Mouse (Mus musculus): Measurements from ENCODE around the gene Proser2. TPM values are rescaled to one million over a fixed set of nuclear protein-coding genes. Genes with fewer than 3 reads are reported as not detected.

Gene Proser2
- polyA plus RNA-seq, 1 experiment = not detected

GRCm38 (mm10) chr2:6140572-6141161 is 10.7 kb upstream of the Proser2 start:
- H3K27ac ChIP-seq (ENCODE audit: insufficient read depth, low read depth, low read length) = no peak overlapping the region
- no peak overlapping the region for H3K4me3 ChIP-seq (ENCODE audit: insufficient read depth, low read length)
- H3K4me1 ChIP-seq (ENCODE audit: control insufficient read depth, insufficient read depth, low read length) = no peaks in the 10 kb centered on the region
- TF ChIP-seq CTCF (IDR thresholded peaks at IDR 0.05; ENCODE audit: low read depth, low read length) (no peak), POLR2A (IDR thresholded peaks at IDR 0.05; ENCODE audit: borderline replicate concordance, low read depth, low read length) (no peak)

- no peak for TF ChIP-seq POLR2A (IDR thresholded peaks at IDR 0.05; ENCODE audit: borderline replicate concordance, low read depth, low read length)
- no peak for TF ChIP-seq CTCF (IDR thresholded peaks at IDR 0.05; ENCODE audit: low read depth, low read length)
- Histone ChIP-seq H3K4me1 (ENCODE audit: control insufficient read depth, insufficient read depth, low read length) (no peaks in the 10 kb centered on the region), H3K27ac (ENCODE audit: insufficient read depth, low read depth, low read length) (no peak overlapping the region), H3K4me3 (ENCODE audit: insufficient read depth, low read length) (no peak overlapping the region)
Observed at GRCm38 (mm10) chr2:6133871-6134270, 3.9 kb upstream of the Proser2 start.

- Histone ChIP-seq H3K27ac (ENCODE audit: insufficient read depth, low read depth, low read length) (no peak overlapping the region), H3K4me1 (ENCODE audit: control insufficient read depth, insufficient read depth, low read length) (no peaks in the 10 kb centered on the region), H3K4me3 (ENCODE audit: insufficient read depth, low read length) (no peak overlapping the region)
- no peak for TF ChIP-seq CTCF (IDR thresholded peaks at IDR 0.05; ENCODE audit: low read depth, low read length)
- TF ChIP-seq POLR2A (IDR thresholded peaks at IDR 0.05; ENCODE audit: borderline replicate concordance, low read depth, low read length) = no peak
Observed at GRCm38 (mm10) chr2:6128881-6129280, 1.1 kb downstream of the Proser2 start.

- TF ChIP-seq CTCF (IDR thresholded peaks at IDR 0.05; ENCODE audit: low read depth, low read length) (no peak), POLR2A (IDR thresholded peaks at IDR 0.05; ENCODE audit: borderline replicate concordance, low read depth, low read length) (no peak)
- no peaks in the 10 kb centered on the region for H3K4me1 ChIP-seq (ENCODE audit: control insufficient read depth, insufficient read depth, low read length)
- H3K4me3 ChIP-seq (ENCODE audit: insufficient read depth, low read length) = no peak overlapping the region
- H3K27ac ChIP-seq (ENCODE audit: insufficient read depth, low read depth, low read length) = no peak overlapping the region
Observed at GRCm38 (mm10) chr2:6128136-6128805, 1.7 kb downstream of the Proser2 start.

GRCm38 (mm10) chr2:6123046-6123445 is 7.0 kb downstream of the Proser2 start:
- Histone ChIP-seq H3K4me3 (ENCODE audit: insufficient read depth, low read length) (no peak overlapping the region), H3K27ac (ENCODE audit: insufficient read depth, low read depth, low read length) (no peak overlapping the region), H3K4me1 (ENCODE audit: control insufficient read depth, insufficient read depth, low read length) (no peaks in the 10 kb centered on the region)
- TF ChIP-seq POLR2A (IDR thresholded peaks at IDR 0.05; ENCODE audit: borderline replicate concordance, low read depth, low read length) (no peak), CTCF (IDR thresholded peaks at IDR 0.05; ENCODE audit: low read depth, low read length) (no peak)

GRCm38 (mm10) chr2:6121091-6121490 is 8.9 kb downstream of the Proser2 start:
- no peak overlapping the region for H3K4me3 ChIP-seq (ENCODE audit: insufficient read depth, low read length)
- H3K4me1 ChIP-seq (ENCODE audit: control insufficient read depth, insufficient read depth, low read length) = no peaks in the 10 kb centered on the region
- TF ChIP-seq CTCF (IDR thresholded peaks at IDR 0.05; ENCODE audit: low read depth, low read length) (no peak), POLR2A (IDR thresholded peaks at IDR 0.05; ENCODE audit: borderline replicate concordance, low read depth, low read length) (no peak)
- no peak overlapping the region for H3K27ac ChIP-seq (ENCODE audit: insufficient read depth, low read depth, low read length)

GRCm38 (mm10) chr2:6118246-6118645 is 11.8 kb downstream of the Proser2 start:
- Histone ChIP-seq H3K4me3 (ENCODE audit: insufficient read depth, low read length) (no peak overlapping the region), H3K27ac (ENCODE audit: insufficient read depth, low read depth, low read length) (no peak overlapping the region), H3K4me1 (ENCODE audit: control insufficient read depth, insufficient read depth, low read length) (no peaks in the 10 kb centered on the region)
- TF ChIP-seq CTCF (IDR thresholded peaks at IDR 0.05; ENCODE audit: low read depth, low read length) (no peak), POLR2A (IDR thresholded peaks at IDR 0.05; ENCODE audit: borderline replicate concordance, low read depth, low read length) (no peak)

GRCm38 (mm10) chr2:6113792-6114191 is 16.2 kb downstream of the Proser2 start:
- no peak overlapping the region for H3K4me3 ChIP-seq (ENCODE audit: insufficient read depth, low read length)
- H3K4me1 ChIP-seq (ENCODE audit: control insufficient read depth, insufficient read depth, low read length) = no peaks in the 10 kb centered on the region
- H3K27ac ChIP-seq (ENCODE audit: insufficient read depth, low read depth, low read length) = no peak overlapping the region
- no peak for TF ChIP-seq CTCF (IDR thresholded peaks at IDR 0.05; ENCODE audit: low read depth, low read length)
- TF ChIP-seq POLR2A (IDR thresholded peaks at IDR 0.05; ENCODE audit: borderline replicate concordance, low read depth, low read length) = no peak

GRCm38 (mm10) chr2:6112619-6113018 is 17.4 kb downstream of the Proser2 start:
- Histone ChIP-seq H3K27ac (ENCODE audit: insufficient read depth, low read depth, low read length) (no peak overlapping the region), H3K4me1 (ENCODE audit: control insufficient read depth, insufficient read depth, low read length) (no peaks in the 10 kb centered on the region), H3K4me3 (ENCODE audit: insufficient read depth, low read length) (no peak overlapping the region)
- TF ChIP-seq CTCF (IDR thresholded peaks at IDR 0.05; ENCODE audit: low read depth, low read length) (no peak), POLR2A (IDR thresholded peaks at IDR 0.05; ENCODE audit: borderline replicate concordance, low read depth, low read length) (no peak)

GRCm38 (mm10) chr2:6105437-6105836 is 24.6 kb downstream of the Proser2 start:
- Histone ChIP-seq H3K4me3 (ENCODE audit: insufficient read depth, low read length) (no peak overlapping the region), H3K27ac (ENCODE audit: insufficient read depth, low read depth, low read length) (no peak overlapping the region), H3K4me1 (ENCODE audit: control insufficient read depth, insufficient read depth, low read length) (no peaks in the 10 kb centered on the region)
- no peak for TF ChIP-seq POLR2A (IDR thresholded peaks at IDR 0.05; ENCODE audit: borderline replicate concordance, low read depth, low read length)
- no peak for TF ChIP-seq CTCF (IDR thresholded peaks at IDR 0.05; ENCODE audit: low read depth, low read length)
